Mouse (Mus musculus): ENCODE measurements around the gene Fgd1. TPM values are rescaled to one million over a fixed set of nuclear protein-coding genes. Genes with fewer than 3 reads are reported as not detected.
A peak's percentile ranks its signal among the peaks of the same experiment; 100 is the strongest.

The Fgd1 gene
- 10 to 100 TPM; 49.3 to 51.2 TPM for total RNA-seq (2021)

- intact Hi-C loops (cut with DNase I) = no loop called here
- no peak for DNase-seq
Observed at GRCm38 (mm10) chrX:151045850-151046249, at the start of gene Fgd1. Gene Fgd1, plus strand, starts transcription at chrX:151046150.

- intact Hi-C loops (cut with DNase I) = loop anchor here (10.0 kb wide), 1 partner anchor 918 kb away; no protein-coding TSS in a partner anchor
- no peak for DNase-seq
Observed at GRCm38 (mm10) chrX:150996775-150997174, 49.2 kb upstream of the Fgd1 start.

DNA sequence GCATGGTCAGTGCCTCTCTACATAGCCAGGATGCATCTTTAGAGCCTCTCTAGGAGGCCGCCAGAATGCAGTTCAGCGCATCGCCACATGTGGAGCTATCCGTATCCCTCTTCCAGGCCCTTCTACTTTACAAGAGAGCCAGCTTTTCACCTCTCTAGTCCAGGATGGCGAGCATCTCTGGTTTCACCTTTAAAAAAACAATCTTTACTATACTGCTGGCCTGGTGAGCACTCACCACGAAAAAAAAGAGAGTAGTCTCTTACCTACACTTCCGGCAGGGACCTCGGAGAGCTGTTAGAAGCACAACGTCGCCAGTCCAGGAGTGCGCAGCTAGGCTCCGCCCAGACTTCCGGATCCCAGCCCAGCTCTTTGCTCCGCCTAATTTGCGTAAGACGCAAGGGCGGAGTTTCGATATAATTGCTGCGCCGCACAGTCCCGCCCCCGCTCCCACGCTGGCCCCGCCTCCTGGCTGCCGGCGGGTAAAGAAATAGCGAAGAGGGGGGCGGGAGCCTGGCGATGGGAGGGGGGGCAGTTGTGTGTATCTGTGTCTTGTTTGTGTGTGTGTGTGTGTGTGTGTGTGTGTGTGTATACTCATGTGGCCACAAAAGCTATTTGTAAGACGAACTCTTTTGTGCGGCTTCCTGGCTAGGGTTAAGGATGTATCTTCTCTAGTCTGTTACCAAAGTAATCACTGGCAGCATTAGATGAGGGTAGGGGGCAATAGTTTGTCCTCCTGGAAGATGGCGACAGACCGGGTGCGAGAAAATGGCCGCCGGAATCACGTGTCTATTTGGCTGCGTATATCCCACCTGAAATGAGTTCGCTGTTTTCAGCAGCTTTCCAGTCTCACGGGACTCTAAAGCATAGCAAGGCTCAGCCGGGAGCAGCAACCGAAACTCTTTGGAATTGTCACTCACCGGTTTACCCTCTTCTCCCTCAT lies 28.7 kb upstream of the Fgd1 start, which contains the start of gene Gnl3l:
TSS of gene Gnl3l (minus strand) at position 385 of the 940 bp plus-strand sequence.
- intact Hi-C loops (cut with DNase I) = no loop called here
- peak; percentile 92 for DNase-seq

DNA sequence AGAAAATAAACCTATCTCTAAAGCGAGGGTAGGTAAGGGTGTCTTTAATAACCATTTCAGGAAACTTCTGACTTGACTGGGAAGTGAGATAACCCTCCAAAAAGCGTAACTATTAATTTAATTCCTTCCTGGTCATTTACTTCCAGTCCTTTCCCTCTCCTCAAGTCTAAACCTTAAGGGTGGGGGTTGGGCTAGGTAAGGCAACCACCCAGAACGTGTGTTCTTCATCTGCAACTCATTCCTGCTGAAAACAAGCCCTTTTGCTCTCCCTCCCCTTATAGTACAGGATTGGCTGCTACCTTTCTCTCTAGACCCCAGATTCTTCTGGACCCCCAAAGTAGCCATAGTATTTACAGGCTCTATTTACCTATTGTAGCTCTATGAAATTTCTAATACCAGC lies 28.1 kb upstream of the Fgd1 start:
- intact Hi-C loops (cut with DNase I) = no loop called here
- DNase-seq = no peak

- intact Hi-C loops (cut with DNase I) = no loop called here
Observed at GRCm38 (mm10) chrX:151018798-151019197, 27.2 kb upstream of the Fgd1 start.

GRCm38 (mm10) chrX:151031400-151031799 lies 14.6 kb upstream of the Fgd1 start:
- intact Hi-C loops (cut with DNase I) = no loop called here
- DNase-seq = no peak

More at GRCm38 (mm10) chrX:151018798-151019197, 27.2 kb upstream of the Fgd1 start:
- no peak for DNase-seq

DNA sequence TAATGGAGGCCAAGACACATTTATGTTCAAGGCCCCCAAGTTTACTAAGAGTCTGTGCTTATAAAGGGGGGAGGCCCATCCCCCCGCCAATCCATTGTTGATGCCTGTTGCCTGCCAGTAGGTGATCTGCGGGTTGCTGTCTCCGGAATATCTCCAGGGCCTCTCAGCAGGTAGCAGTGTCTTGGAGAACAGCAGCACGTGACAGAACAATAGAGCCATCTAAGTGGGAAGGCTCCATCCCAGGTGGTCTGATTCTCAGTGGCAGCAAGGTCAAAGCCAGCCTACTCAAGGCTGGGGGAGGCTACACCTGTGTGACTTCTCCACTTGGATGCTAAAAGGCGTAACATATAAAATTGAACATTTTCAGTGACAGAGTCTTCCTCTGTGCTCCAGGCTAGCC lies 4.7 kb upstream of the Fgd1 start:
- no peak for DNase-seq

GRCm38 (mm10) chrX:151046321-151046720 lies 371 bp downstream of the Fgd1 start:
- DNase-seq = peak; percentile 20
- intact Hi-C loops (cut with DNase I) = no loop called here

More for the DNA sequence above, 4.7 kb upstream of the Fgd1 start:
- intact Hi-C loops (cut with DNase I) = no loop called here

- intact Hi-C loops (cut with DNase I) = no loop called here
- peak; percentile 91 for DNase-seq
Observed at GRCm38 (mm10) chrX:151046777-151047430, 954 bp downstream of the Fgd1 start.

- intact Hi-C loops (cut with DNase I) = no loop called here
- peak; percentile 15 for DNase-seq
Observed at GRCm38 (mm10) chrX:151047431-151048058, 1.6 kb downstream of the Fgd1 start.

DNA sequence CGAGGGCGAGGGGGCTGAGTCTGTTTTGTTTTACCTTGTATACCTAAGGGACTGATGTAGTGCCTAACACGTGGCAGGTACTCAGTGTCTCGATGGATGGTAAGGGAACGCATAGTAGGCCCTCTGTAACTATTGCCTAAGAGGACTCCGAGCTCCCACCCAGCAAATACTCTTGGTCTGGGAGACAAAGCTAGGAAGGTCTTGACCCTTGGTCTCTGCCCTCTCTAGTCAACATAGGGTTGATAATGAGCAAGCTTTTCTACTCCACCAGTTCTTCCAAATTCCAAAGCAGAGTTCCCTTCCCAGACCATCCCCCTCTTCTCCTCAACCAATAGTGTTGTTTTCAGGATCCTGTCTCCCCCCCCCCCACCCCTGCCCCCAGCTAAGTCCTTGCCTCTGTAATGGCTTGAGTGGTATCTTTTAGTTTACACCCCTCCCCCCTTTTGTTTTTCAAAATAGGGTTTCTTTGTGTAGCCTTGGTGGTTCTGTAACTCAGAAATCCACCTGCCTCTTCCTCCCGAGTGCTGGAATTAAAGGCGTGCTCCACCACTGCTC lies 3.8 kb downstream of the Fgd1 start:
- intact Hi-C loops (cut with DNase I) = no loop called here
- DNase-seq = no peak

- intact Hi-C loops (cut with DNase I) = no loop called here
- DNase-seq = peak; percentile 15
Observed at GRCm38 (mm10) chrX:151050337-151050736, 4.4 kb downstream of the Fgd1 start.

GRCm38 (mm10) chrX:151054489-151054888 lies 8.5 kb downstream of the Fgd1 start:
- intact Hi-C loops (cut with DNase I) = no loop called here
- no peak for DNase-seq

DNA sequence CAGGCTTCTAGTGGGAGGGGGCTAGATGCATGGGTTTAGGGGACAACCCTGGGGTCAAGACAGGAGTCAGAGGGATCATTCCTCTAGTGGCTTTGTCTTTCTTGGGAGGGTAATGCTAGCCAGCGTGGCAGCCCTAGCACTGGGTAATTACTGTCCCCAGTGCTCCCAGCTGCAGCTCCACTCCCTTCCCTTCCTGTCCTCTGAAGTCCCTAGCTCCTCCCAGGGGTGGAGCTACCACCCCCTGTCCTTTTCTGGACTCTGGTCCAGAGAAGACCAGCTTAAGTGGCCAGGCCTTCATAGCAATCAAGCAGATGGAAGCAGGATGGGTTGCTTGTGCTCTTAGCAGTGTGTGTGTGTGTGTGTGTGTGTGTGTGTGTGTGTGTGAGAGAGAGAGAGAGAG lies 9.6 kb downstream of the Fgd1 start:
- intact Hi-C loops (cut with DNase I) = no loop called here
- DNase-seq = no peak

DNA sequence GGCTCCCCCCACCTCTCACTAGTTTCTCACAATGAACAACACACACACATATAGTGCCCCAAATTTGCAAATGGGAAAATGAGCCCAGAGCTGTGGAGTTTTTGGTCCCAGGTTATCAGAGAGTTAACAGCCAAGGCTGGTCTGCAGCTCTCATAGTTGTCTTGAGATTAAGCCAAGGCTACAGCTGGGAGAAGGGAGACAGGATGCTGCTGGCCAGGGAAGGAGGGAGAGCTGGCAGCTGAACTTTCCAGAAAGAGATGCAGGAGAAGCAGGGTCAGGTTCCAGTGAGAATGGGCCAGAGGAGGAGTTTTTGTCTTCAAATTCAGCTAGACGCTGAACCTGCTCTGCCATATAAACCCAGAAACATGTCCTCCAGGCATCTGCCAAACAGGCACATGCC lies 13.4 kb downstream of the Fgd1 start:
- intact Hi-C loops (cut with DNase I) = no loop called here
- DNase-seq = no peak

DNA sequence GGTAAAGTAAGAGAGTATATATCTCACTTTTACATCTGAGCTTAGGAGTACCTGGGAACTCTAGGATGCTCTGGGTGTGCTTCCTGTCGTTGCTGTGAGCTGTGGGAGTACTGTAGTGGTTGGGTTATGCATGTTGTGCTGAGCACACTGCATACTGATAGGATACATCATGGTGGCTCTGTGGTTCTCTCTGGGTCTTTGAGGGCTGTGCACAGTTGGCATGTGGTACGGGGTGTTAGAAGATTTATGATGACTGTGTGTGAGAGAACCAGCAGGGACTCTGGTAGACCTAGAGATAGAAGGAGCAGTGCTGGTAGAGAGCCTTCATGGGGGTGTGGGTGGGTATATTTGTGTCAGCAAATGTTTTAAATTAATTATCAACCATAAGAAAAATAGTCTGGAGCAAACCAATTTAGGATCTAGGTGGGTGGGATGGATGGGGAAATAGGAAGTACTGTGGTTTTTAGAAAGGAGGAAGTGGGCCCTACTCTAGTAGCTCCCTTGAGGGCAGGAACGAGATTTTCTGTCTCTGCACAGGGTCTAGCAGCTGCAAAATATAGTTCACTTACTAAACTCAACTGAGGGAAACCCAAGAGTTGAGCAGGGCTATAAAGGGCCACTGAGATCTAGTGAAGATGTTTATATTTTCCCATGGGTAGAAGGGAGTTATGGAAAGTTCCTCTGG lies 15.8 kb downstream of the Fgd1 start:
- intact Hi-C loops (cut with DNase I) = no loop called here
- DNase-seq = no peak

- intact Hi-C loops (cut with DNase I) = no loop called here
- DNase-seq = no peak
Observed at GRCm38 (mm10) chrX:151066071-151066666, 20.2 kb downstream of the Fgd1 start.

DNA sequence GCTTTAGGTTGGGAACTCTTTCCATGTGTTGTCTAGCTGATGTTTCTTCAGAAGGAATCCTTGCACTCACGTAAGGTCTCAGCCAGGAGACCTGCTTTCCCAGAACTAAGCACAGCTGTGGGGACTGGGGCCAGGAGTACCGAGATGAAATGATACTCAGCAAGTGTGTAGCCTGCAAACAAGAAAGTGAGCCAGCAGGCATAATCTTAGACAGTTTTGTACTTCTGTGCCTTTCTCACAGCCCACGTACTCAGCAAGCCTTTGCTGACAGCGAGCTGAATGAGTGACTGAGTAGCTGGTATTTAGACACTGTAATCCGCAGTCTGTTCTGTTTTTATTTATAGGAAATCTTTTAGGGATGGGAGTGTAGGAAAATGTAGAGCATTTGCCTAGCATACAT lies 21.9 kb downstream of the Fgd1 start:
- intact Hi-C loops (cut with DNase I) = no loop called here
- no peak for DNase-seq

GRCm38 (mm10) chrX:151076007-151076406 lies 30.1 kb downstream of the Fgd1 start:
- no peak for DNase-seq
- intact Hi-C loops (cut with DNase I) = no loop called here

GRCm38 (mm10) chrX:151076941-151077485 lies 31.1 kb downstream of the Fgd1 start:
- intact Hi-C loops (cut with DNase I) = no loop called here
- peak; percentile 6 for DNase-seq

Measured in left cerebral cortex, postnatal 4 days (tissue).